Mouse (Mus musculus) lung, postnatal 36 days (tissue): ENCODE results near the gene Slbp.

ENCODE experiments used
- DNase-seq: peaks from one replicate; pipeline ENCODE4 v3.0.0; 2022; ENCODE audit warnings: mixed read lengths

Gene Slbp

GRCm38 (mm10) chr5:33681044-33681443 is 28.7 kb upstream of the Slbp start:
- no peak for DNase-seq

DNA sequence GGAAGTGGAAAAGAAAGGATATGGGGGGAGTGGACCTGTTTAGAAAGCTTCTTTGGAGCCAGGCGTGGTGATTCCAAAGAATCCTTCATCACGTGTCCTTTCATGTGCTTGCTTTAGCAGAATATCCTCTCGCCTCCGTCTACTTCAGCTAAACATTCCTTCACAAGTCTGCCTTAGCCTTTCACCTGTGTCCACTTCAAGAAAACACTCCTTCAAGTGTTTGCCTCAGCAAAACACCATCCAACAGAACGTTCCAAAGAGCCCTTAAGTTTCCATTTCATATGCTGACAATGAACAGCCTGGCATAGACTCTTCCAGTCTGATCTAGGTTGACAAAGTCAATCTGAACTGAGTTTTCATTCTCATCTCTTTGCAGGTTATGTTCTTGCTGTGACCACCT is 25.9 kb upstream of the Slbp start:
- peak; percentile 82 for DNase-seq

GRCm38 (mm10) chr5:33675964-33676363 is 23.6 kb upstream of the Slbp start:
- peak; percentile 90 for DNase-seq

DNA sequence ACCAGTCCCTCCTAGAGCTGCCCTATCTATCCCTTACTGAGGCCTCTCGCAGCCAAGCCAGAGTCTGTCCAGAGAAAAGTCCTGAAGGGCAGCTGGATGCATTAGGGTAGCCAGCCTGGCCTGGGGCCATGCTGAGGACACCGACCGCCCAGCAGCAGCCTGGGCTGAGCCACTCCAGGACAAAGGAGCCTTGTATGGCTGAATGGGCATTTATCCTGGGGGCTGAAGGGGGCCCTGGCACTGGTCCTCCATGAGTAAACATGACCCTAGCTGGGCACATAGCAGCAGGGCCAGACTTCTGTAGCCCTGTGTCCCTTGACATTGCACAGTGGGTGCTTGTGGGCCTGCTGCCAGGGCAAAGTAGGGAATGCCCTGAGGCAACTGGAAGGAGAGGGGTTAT is 22.1 kb upstream of the Slbp start:
- DNase-seq: no peak

GRCm38 (mm10) chr5:33671659-33672058 is 19.3 kb upstream of the Slbp start:
- no peak for DNase-seq

DNA sequence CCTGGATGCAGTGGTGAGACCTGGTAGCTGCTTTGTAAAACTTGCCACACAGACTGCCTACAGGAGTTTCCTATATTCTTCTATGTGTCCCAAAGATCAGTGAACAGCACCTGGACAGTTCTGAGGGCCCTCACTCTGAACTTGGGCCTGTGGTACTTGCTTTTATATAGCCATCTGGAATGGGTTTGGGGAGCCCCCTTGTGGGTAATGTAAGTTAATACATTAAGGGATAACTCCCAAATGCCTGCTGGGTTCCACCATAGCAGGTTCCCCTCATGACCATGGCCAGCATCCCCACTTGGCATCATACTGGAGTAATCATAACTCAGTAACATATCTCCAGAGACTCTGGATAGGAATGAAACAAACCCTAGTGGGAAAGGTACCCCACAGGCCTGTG is 15.8 kb upstream of the Slbp start:
- peak; percentile 44 for DNase-seq

GRCm38 (mm10) chr5:33658664-33659050 is 6.3 kb upstream of the Slbp start:
- no peak for DNase-seq

- DNase-seq: peak; percentile 99
Observed at GRCm38 (mm10) chr5:33657787-33658663, 5.7 kb upstream of the Slbp start, which contains the start of the genes Tacc3 and Tmem129. TSS of gene Tacc3 (plus strand) at chr5:33658128. TSS of gene Tmem129 (minus strand) at chr5:33658416.

GRCm38 (mm10) chr5:33657251-33657786 is 4.9 kb upstream of the Slbp start:
- DNase-seq: peak; percentile 86

DNA sequence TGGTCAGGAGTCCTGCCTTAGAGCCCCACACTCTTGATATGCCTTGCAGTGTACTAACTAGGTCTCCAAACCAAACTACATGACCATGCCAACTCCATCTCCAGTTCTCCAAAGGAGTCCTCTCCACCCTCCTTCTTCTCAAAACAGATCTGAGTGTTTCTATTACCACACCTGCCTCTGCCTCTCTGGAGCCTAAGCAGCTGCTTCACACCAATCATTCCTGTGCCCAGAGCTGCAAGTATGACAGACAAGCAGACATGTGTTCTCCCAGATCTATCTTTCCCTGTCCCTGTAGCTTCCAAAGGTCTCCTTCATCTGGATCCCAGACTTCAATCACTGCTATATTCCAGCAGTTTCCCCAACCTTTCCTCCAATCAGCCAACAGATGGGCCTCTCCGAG is 4.4 kb upstream of the Slbp start:
- DNase-seq: no peak

- DNase-seq: no peak
Observed at GRCm38 (mm10) chr5:33655251-33655840, 3.0 kb upstream of the Slbp start.

DNA sequence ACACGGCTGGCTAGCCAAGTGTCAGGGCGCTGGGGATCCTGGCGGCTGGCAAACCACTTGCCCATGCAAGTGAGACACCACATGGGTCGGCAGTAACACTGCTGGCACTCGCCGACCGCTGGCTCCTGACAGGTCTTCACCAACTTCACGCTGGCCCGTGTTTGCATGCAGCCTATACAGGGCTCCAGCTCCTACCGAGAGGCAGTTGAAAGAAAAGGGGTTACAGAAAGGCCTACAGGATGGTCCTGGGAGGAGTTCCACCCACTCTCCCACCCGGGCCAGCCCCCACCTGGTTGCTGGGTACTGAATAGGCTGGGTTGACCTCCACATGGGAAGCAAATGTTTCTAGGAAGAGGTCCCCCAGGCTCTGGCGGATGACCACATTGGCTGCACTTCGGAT is 2.0 kb upstream of the Slbp start:
- no peak for DNase-seq

GRCm38 (mm10) chr5:33652783-33653173 is 404 bp upstream of the Slbp start:
- DNase-seq: no peak

DNA sequence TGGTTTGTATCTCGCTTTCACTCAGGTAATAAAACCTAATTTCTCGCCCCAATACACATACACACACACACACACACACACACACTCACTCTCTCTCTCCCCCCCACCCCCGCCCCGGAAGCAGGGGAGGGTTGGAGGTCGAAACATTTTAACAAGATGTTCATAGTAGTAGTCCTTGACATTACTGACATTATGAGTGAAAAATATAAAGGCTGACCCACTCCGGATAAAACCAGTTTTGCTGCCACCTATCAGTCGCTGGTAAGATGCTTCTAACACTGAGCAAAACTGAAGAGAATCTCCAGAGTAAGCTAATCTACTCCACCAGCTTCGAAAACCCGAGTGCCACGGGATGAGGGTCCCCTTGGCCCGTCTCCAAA is 843 bp downstream of the Slbp start:
- no peak for DNase-seq

- DNase-seq: no peak
Observed at GRCm38 (mm10) chr5:33651017-33651416, 1.4 kb downstream of the Slbp start.

- peak; percentile 71 for DNase-seq
Observed at GRCm38 (mm10) chr5:33640652-33641051, 11.7 kb downstream of the Slbp start.

DNA sequence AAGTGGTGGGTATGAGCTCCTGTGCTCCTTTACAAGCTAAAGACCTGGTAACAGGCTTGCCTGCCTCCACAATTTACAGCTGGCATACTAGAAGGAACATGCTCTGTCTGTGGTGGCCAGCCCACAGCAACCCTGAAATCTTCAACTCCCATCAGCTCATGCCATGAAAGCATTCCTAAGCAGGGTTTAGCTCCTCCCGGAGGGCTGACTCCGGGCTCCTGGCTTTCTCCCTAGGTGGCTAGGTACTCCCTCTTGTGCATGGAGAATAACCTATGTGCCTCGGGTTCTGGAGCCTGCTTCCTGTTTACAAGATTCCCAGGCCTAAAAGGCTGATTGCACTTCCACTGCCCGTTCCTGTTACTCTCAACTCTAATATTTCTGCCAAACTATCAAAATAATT is 13.5 kb downstream of the Slbp start:
- no peak for DNase-seq

- no peak for DNase-seq
Observed at GRCm38 (mm10) chr5:33637606-33638350, 14.6 kb downstream of the Slbp start.

DNA sequence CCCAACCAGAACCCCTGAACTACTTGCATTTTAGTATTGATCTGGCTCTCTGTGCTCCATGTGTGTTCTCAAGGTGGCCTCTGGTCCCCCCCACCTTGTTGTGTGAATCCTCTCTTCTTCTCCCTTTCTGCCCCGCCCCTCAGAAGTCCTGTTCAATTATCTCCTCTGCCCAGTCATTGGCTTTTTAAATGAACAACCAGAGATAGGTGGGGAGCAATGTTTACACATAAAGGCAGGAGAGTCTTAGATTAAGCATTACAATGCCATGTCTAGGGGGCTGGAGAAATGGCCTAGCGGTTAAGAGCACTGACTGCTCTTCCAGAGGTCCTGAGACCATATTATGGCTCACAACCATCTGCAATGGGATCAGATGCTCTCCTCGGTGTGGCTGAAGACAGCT is 17.0 kb downstream of the Slbp start:
- DNase-seq: no peak

GRCm38 (mm10) chr5:33632526-33632925 is 19.8 kb downstream of the Slbp start:
- DNase-seq: no peak

DNA sequence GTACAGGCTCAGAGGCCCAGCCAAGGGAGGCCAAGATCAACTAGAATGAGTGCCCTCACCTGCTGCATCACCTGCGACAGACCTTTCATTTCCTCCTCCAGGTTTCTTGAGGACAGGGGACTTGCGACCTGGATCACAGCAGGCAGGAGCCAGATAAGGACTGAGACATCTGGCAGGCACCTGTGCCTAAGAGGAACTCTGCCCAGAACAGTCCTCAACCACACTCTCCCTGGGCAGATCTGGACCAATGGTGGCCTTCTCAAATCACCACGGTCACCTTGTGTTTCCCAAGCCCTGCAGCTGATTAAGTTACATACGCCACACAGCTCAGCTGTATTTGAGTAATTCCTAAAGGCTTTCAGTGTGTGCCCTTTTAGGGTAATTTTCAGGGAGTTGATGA is 21.8 kb downstream of the Slbp start:
- no peak for DNase-seq

DNA sequence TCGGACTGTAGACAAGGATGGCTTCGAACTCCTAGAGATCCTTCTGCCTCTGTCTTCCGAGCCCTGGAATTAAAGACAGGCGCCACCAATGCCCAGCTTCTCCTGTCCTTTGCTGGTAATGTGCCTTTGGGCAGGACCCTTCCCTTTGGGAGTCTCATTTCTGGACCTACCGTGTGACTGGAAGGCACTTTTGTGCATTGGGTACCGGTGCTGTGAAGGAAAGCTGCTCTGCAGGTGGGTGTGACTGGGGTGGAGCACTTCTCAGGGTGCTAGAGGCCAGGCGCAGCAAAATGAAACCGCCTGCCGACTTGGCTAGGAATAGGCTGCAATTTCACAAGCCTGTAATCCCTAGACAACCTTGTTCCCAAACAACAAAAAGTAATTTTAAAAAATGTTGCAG is 22.3 kb downstream of the Slbp start:
- DNase-seq: peak; percentile 64

- peak; percentile 100 for DNase-seq
Observed at GRCm38 (mm10) chr5:33629301-33629987, 22.9 kb downstream of the Slbp start, which contains the start of the genes Fam53a and Gm9903. TSS of gene Fam53a (minus strand) at chr5:33629635. TSS of gene Gm9903 (plus strand) at chr5:33629925.
